Mouse (Mus musculus) adrenal gland, adult (tissue): ENCODE measurements at regions not wholly inside any gene's neighbourhood (a gene's known extent, or its start where the extent isn't known, plus 50 kb on each side); places are given as distances from the start of the nearest gene placed in this dataset.
"Not testable (repeated sequence)": the region's sequence is repeated elsewhere in the genome, so short reads cannot be mapped to it uniquely, and the experiment has no call there.

Source experiments
- DNase-seq, 2 experiments: peaks; one replicate each; pipeline ENCODE4 v3.0.0; 2022 to 2023; ENCODE audit warnings: low spot score in 1 of 2; ENCODE audit not compliant: inconsistent age in 2 of 2

GRCm38 (mm10) chr16:57923447-57924129, 169.1 kb upstream of the Col8a1 start:
- DNase-seq, result no peak

- DNase-seq, result no peak
These were observed 169.6 kb upstream of the Col8a1 start for GRCm38 (mm10) chr16:57924130-57924495.

GRCm38 (mm10) chr16:57927816-57928215, 173.3 kb upstream of the Col8a1 start:
- peak in 1 of 2 experiments; percentile 44 for DNase-seq

- peak; percentile 9 to 36 for DNase-seq
These were observed 173.8 kb upstream of the Col8a1 start for GRCm38 (mm10) chr16:57928301-57928700.

GRCm38 (mm10) chr16:57929151-57929764, 174.7 kb upstream of the Col8a1 start:
- DNase-seq, result no peak

GRCm38 (mm10) chr16:57945404-57945803, 190.9 kb upstream of the Col8a1 start:
- DNase-seq, result no peak

- no peak for DNase-seq
These were observed 192.8 kb upstream of the Col8a1 start for GRCm38 (mm10) chr16:57947309-57947708.

- no peak for DNase-seq
These were observed 195.1 kb upstream of the Col8a1 start for GRCm38 (mm10) chr16:57949680-57950079.

GRCm38 (mm10) chr16:57970956-57971355, 216.4 kb upstream of the Col8a1 start:
- DNase-seq, result no peak

GRCm38 (mm10) chr16:57984111-57984510, 229.6 kb upstream of the Col8a1 start:
- DNase-seq, result no peak

GRCm38 (mm10) chr16:58005740-58006139, 251.2 kb upstream of the Col8a1 start:
- DNase-seq, result no peak

GRCm38 (mm10) chr16:58013557-58013956, 259.0 kb upstream of the Col8a1 start:
- no peak for DNase-seq

- DNase-seq, result no peak
These were observed 273.0 kb upstream of the Col8a1 start for GRCm38 (mm10) chr16:58027525-58027924.

- not testable (repeated sequence) for DNase-seq
These were observed 274.0 kb upstream of the Col8a1 start for GRCm38 (mm10) chr16:58028541-58028940.

- no peak for DNase-seq
These were observed 275.1 kb upstream of the Col8a1 start for GRCm38 (mm10) chr16:58029674-58030073.

GRCm38 (mm10) chr16:58068654-58069271, 314.2 kb upstream of the Col8a1 start:
- no peak for DNase-seq

GRCm38 (mm10) chr16:58072441-58072840, 317.9 kb upstream of the Col8a1 start:
- no peak for DNase-seq

GRCm38 (mm10) chr16:58100351-58100750, 307.9 kb upstream of the Dcbld2 start:
- no peak for DNase-seq

- DNase-seq, result no peak
These were observed 297.8 kb upstream of the Dcbld2 start for GRCm38 (mm10) chr16:58110452-58110851.

- peak; percentile 8 to 49 for DNase-seq
These were observed 282.2 kb upstream of the Dcbld2 start for GRCm38 (mm10) chr16:58126086-58126485.

- no peak for DNase-seq
These were observed 271.9 kb upstream of the Dcbld2 start for GRCm38 (mm10) chr16:58136144-58136905.

- DNase-seq, result no peak
These were observed 271.3 kb upstream of the Dcbld2 start for GRCm38 (mm10) chr16:58136979-58137378.
